Mouse (Mus musculus) brown adipose tissue, adult 24 weeks (tissue): Measurements from ENCODE around the gene Klc1. TPM values are rescaled to one million over a fixed set of nuclear protein-coding genes. Genes with fewer than 3 reads are reported as not detected.

Source experiments
- H3K27ac ChIP-seq: fragments of 200-500 bp; replicated peaks from 2 replicates; pipeline ENCODE4 v1.5.1; 2012; ENCODE audit warnings: low read depth, mild to moderate bottlenecking, low read length
- H3K4me1 ChIP-seq: fragments of 200-500 bp; 2 replicates; pipeline ENCODE4 v1.6.1; 2012; ENCODE audit warnings: low read length, mixed read lengths; ENCODE audit not compliant: control insufficient read depth, insufficient read depth, insufficient read length
- H3K4me3 ChIP-seq: fragments of 200-500 bp; 2 replicates; pipeline ENCODE4 v1.5.1; 2012; ENCODE audit warnings: low read depth, mild to moderate bottlenecking, low read length, moderate library complexity; ENCODE audit not compliant: insufficient read depth
- polyA plus RNA-seq: library from polyadenylated mRNA; stranded (reverse); fragments of >200 nt; gene quantifications from 2 replicates; pipeline ENCODE4 v1.2.4, GENCODE M21; 2012; ENCODE audit not compliant: missing spikeins, insufficient read depth, insufficient read length

Klc1 gene
- polyA plus RNA-seq, 1 experiment = 20.6 TPM

- Histone ChIP-seq H3K27ac (no peak overlapping the region), H3K4me1 (peaks cover 7% of the 10 kb centered on the region), H3K4me3 (no peak overlapping the region)
Observed at GRCm38 (mm10) chr12:111755231-111755630, 3.4 kb upstream of the Klc1 start.

DNA sequence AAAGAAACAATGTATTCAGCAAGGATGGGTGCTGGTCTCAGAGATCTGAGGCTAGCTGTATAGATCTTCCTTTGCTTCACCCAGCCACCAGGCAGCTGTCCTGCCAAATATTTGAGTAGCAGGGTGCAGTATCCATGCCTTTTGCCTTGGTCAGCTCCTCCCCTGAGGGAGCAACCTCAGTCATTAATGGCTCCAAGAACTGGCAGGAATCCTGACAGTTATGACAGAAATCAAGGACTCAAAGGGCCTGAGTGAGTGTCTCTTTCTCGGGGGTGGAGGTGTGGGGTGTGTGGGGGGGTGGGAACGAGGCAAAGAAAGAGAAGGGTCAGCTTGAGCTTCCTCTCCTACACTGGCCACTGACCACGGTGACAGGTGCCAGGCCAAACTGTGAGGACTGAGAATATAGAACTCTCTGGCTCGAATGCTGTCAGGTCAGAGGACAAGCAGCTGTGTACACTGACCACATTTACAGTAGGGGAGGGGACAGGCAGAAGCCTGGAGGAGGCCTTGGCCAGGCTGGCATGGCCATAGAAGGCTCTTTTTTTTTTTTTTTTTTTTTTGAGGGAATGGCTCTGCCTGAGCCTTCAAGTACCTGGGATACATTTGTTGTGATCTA lies 2.5 kb upstream of the Klc1 start:
- Histone ChIP-seq H3K4me3 (no peak overlapping the region), H3K4me1 (peaks cover 10% of the 10 kb centered on the region), H3K27ac (0 out of 2 replicates have a peak overlapping the region, but pooled peaks have one; percentile 7)

GRCm38 (mm10) chr12:111756698-111757082 lies 2.0 kb upstream of the Klc1 start:
- Histone ChIP-seq H3K27ac (no peak overlapping the region), H3K4me1 (peaks cover 13% of the 10 kb centered on the region), H3K4me3 (no peak overlapping the region)

DNA sequence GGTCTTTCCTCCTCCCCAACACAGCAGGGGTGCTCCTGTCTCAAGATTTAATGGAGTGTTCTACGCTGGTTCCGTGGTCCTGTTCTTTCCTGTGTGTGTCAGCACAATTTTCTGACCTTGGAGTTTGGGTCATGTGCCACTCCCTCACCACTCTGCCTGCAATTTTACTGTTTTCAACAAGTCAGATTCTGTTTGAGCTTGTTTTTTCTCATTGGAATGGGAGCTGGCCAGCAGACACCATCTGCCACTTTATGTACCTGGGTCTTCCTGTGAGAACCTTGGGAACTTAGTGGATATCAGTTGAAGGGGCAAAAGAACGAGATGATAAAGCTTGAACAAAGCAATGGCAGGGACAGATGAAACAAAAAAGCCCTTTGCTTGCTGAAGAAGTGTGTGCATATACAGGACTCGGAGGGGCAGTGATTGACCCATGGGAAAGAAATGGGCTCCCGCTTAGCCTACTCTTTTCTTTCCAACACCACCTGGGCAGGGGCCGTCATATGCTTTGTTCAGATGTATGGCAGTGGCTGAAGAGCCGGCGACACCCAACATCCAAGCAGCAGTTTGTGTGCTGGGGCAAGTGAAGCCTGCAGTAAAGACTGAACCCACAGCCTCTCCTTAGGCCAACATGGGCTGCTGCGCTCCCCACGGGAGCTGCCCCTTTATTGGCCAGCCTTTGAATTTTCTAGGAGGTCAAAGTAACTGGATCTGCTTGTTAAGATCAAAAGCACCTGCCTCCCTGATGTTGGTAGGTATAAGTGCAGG lies 906 bp upstream of the Klc1 start:
- Histone ChIP-seq H3K27ac (peak overlapping the region; percentile 80; the same call in 1 of the 2 replicates), H3K4me3 (peak overlapping the region; percentile 77), H3K4me1 (peaks cover 17% of the 10 kb centered on the region)

DNA sequence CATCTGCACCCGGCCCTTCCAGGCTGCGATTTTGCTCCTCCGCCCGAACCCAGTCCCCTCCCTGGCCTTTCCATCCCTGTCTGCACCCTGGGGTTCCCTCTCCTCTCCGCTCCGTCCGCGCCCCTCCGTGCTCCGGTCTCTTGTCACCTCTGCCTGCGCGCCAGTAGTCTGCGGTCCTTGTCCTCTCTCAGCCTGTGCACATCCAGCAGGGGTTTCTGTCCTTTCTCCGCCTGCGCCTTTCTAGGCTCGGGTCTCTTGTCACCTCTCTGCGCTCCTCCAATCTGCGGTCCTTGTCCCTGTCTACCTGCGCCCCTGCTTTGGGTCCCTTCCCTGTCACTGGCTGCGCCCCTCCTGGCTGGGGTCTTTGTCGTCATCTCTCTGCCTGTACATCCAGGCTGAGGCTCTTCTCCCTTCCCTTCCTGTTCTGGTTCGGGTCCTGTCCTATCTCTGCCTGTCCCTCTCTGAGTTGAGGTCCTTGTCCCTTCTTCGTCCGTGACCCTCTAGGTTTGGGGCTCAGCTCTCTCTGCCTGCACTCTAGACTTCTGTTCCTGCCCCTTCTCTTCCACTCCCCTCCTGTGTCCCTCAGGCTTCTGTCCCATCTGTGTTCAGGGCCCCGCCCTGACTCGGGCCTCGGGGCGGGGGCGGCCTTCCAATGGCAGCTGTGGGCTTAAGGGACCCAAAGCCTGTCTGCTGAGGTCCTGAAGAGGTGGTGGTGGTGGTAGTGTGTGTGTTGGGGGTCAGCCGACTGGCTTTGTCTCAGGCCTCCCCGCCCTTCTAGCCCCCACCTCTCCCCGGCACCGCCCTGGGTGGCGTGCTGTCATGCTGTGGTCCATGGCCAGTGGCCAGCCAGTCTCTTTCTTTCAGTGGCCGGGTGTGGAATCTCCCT lies 770 bp downstream of the Klc1 start:
- Histone ChIP-seq H3K27ac (peak overlapping the region; percentile 85), H3K4me3 (peak overlapping the region; percentile 77), H3K4me1 (peaks cover 13% of the 10 kb centered on the region; the same call in 1 of the 2 replicates)

DNA sequence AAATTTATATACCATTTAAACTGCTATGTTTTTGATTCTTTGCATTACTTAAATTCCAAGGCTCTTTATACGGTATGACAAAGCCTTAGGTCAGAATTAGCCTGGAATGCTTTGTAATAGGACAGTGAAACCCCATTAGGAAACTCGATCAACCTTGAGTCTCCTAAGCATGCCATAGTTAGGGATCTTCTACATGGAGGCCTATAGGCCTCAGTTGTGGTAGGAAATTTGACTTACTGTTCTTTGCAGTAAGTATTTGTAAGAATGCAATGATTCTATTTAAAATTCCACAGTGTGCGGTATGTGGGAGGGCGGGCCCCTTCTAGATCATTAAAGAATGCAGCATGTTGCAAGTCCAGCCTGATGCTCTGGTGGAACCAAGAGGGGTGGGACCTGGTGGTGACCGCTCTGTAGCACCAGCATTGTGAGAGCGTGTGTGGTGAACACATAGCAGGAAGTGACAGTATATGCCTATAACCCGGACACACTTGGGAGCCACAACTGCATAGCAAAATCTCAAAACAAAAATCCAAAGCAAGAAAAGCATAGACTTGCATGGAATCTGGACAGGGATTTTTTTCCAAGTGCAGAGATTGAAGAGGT lies 1.8 kb downstream of the Klc1 start:
- peaks cover 13% of the 10 kb centered on the region; the same call in 1 of the 2 replicates for H3K4me1 ChIP-seq
- H3K4me3 ChIP-seq = peak overlapping the region; percentile 28; the same call in 1 of the 2 replicates
- H3K27ac ChIP-seq = no peak overlapping the region

DNA sequence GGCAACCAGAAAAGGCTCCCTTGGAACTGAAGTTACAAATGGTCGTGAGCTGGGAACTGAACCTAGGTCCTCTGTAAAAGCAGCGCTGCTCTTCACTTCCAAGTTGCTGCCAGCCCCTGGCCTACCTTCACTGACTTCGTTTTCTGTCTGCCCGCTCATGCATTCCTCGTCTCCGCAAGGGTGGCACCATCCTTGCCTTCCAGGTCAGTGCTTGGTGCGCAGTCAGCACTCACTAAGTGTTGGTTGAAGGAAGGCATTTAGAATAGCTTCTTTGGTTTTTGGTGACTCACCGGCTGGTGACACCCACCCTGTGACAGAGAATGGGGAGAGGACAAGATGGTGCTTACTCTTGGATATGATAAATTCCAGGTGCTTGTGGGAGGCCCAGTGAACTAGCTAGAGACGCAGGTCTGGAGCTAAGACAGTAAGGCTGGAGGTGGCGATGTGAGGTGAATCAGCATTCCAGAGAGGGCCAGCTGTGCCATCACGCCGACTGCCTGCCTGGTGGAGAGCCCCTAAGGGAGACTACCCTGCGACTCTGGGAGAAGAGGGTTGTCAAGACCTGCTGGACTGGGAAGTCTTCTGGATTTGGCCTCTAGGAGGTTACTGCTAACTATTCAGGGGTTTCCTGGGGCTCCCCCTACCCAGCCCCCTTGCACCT lies 4.1 kb downstream of the Klc1 start:
- Histone ChIP-seq H3K4me1 (peaks cover 18% of the 10 kb centered on the region), H3K27ac (no peak overlapping the region), H3K4me3 (no peak overlapping the region)

GRCm38 (mm10) chr12:111766313-111767236 lies 7.9 kb downstream of the Klc1 start:
- Histone ChIP-seq H3K27ac (no peak overlapping the region), H3K4me3 (no peak overlapping the region), H3K4me1 (peaks cover 25% of the 10 kb centered on the region)

DNA sequence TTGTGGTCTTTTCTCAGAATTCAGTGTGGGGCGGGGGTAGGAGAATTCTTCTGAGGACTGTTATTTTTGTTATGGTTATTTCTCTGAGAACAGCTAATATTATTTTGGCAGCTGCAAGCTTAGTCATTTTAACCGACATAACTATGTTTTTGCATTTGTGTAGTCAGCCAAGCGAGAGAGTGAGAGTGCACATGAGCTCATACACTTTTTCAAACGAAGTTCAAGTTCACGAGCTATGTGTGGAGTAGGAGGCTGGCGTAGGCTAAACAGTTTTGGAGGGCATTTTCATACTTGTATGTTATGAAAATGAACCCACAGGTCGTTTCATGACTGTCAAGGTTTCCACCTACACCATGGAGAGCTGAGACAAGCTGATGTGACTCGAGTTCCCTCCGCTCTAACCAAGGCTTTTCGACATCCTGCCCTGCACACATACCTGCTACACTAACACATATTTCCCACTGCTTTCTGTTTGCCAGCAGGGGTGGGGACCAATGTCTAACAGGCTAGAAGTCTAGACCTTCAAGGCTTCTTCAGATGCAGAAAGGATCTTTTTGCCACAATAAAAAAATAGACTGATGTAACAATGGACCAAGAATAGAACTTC lies 9.8 kb downstream of the Klc1 start:
- Histone ChIP-seq H3K4me3 (no peak overlapping the region), H3K4me1 (peaks cover 20% of the 10 kb centered on the region), H3K27ac (no peak overlapping the region)

- Histone ChIP-seq H3K4me1 (peaks cover 20% of the 10 kb centered on the region), H3K4me3 (no peak overlapping the region), H3K27ac (peak overlapping the region; percentile 36; the same call in 1 of the 2 replicates)
Observed at GRCm38 (mm10) chr12:111769306-111769705, 10.7 kb downstream of the Klc1 start.

DNA sequence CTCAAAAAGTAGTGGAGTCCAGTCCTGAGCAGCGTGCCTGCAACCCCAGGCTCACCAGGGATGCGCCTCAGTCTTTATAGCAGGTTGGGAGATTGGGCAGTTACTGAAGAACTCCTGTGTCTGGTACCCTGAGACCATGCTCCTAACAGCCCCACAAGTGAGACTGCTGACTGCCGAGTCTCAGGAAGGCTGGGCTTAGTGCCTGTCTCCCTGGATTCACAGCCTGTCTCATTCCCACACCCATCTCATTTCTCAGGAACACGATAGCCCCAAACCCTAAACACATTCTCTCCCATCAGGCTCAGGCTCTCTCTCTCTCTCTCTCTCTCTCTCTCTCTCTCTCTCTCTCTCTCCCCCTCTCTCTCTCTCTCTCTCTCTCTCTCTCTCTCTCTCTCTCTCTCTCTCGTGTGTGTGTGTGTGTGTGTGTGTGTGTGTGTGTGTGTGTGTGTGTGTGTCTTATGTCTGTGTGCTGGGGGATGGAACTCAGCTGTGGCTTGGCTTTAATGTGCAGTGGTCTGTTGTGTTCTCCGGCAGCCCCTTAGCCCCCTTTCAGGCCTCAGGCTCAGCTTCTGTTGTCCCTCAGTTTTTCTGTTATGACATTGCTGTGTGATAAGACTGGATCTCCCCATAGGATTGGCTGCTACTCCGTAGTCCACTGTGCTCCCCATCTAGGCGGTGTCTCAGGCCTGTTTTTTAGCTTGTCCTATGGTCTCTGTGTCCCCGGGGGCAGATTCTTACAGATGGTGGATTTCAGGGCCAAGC lies 11.3 kb downstream of the Klc1 start:
- peak overlapping the region; percentile 36; the same call in 1 of the 2 replicates for H3K27ac ChIP-seq

GRCm38 (mm10) chr12:111770651-111771050 lies 12.0 kb downstream of the Klc1 start:
- Histone ChIP-seq H3K4me3 (no peak overlapping the region), H3K27ac (0 out of 2 replicates have a peak overlapping the region, but pooled peaks have one; percentile 31), H3K4me1 (peaks cover 18% of the 10 kb centered on the region)

More for the DNA sequence above, 11.3 kb downstream of the Klc1 start:
- Histone ChIP-seq H3K4me3 (no peak overlapping the region), H3K4me1 (peaks cover 20% of the 10 kb centered on the region)

GRCm38 (mm10) chr12:111774156-111774555 lies 15.5 kb downstream of the Klc1 start:
- no peak overlapping the region for H3K27ac ChIP-seq

More at GRCm38 (mm10) chr12:111774156-111774555, 15.5 kb downstream of the Klc1 start:
- Histone ChIP-seq H3K4me3 (no peak overlapping the region), H3K4me1 (peaks cover 15% of the 10 kb centered on the region)
